Mouse (Mus musculus) urinary bladder, postnatal 25 days (tissue): ENCODE measurements around the gene Sort1.

Experiments
- DNase-seq: peaks from one replicate; pipeline ENCODE4 v3.0.0; 2022; ENCODE audit warnings: low spot score

The Sort1 gene

GRCm38 (mm10) chr3:108383485-108384354, 99.8 kb downstream of the Sort1 start, which contains the start of gene Psrc1:
Gene Psrc1, plus strand, starts transcription at chr3:108383839.
- DNase-seq = peak; percentile 85

GRCm38 (mm10) chr3:108384425-108384824, 100.5 kb downstream of the Sort1 start:
- DNase-seq = no peak

- DNase-seq = no peak
Measured at GRCm38 (mm10) chr3:108386186-108386585, 102.3 kb downstream of the Sort1 start.

- peak; percentile 98 for DNase-seq
Measured at GRCm38 (mm10) chr3:108389111-108389545, 105.2 kb downstream of the Sort1 start.

GRCm38 (mm10) chr3:108392299-108392698, 108.4 kb downstream of the Sort1 start:
- DNase-seq = no peak

- no peak for DNase-seq
Measured at GRCm38 (mm10) chr3:108392793-108393192, 108.9 kb downstream of the Sort1 start.

- no peak for DNase-seq
Measured at GRCm38 (mm10) chr3:108398281-108398680, 114.4 kb downstream of the Sort1 start.

- DNase-seq = no peak
Measured at GRCm38 (mm10) chr3:108400442-108400841, 116.6 kb downstream of the Sort1 start.

GRCm38 (mm10) chr3:108401692-108402527, 118.0 kb downstream of the Sort1 start:
- peak; percentile 87 for DNase-seq

- no peak for DNase-seq
Measured at GRCm38 (mm10) chr3:108402528-108402920, 118.6 kb downstream of the Sort1 start.

- DNase-seq = no peak
Measured at GRCm38 (mm10) chr3:108405536-108406305, 121.8 kb downstream of the Sort1 start.

GRCm38 (mm10) chr3:108406306-108406885, 122.5 kb downstream of the Sort1 start:
- no peak for DNase-seq

- DNase-seq = no peak
Measured at GRCm38 (mm10) chr3:108408517-108409008, 124.7 kb downstream of the Sort1 start.

GRCm38 (mm10) chr3:108409656-108410358, 125.9 kb downstream of the Sort1 start:
- no peak for DNase-seq

GRCm38 (mm10) chr3:108410359-108410714, 126.5 kb downstream of the Sort1 start:
- DNase-seq = no peak
